Mouse (Mus musculus): ENCODE results near the gene Pnmt. TPM values are rescaled to one million over a fixed set of nuclear protein-coding genes. Genes with fewer than 3 reads are reported as not detected.

Gene Pnmt
- total and polyA plus RNA-seq, 3 experiments, result not detected

DNA sequence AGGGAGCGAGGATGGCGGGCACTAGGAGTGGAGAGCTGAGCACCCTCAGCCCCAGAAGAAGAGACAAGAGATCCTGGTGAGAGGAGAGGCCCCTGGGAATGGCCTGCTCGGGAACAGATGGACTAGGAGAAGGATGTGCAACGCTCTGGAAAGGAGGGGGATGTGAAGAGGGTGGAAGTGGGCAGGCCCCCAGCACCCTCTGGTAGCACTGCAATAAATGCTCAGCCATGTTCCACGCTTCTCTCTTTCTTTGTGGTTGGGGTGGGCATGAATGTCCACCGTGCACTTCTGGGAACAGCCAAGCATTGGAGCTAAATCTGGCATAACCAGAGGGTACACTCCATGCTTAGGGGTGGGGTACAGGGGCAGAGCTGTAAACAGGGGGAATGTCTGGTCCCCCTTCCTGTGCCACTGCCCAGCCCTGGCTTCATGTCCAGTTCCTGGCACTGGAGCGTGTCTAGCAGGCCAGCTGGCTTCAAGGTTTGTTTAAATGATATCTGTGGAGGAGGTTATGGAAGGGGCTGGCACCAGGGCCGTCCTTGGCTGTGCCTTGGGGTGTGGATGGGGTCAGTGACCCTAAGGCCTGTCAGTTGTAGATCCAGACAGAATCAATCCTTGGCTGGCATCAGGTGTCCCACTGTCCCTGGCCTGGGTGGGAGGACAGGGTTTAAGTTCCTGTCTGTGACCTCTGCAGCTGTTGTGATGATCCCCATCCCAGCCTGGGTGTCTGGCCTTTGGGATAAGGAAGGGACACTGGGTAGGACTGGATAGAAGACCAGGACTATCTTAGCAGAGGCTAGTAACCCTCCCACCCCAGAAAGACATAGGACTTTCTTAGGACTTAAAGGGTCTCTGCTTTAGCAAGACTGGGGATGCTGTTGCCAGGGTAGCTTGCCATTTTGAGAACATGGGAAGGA, 1.3 kb upstream of the Pnmt start:
- Histone ChIP-seq H3K4me3 (ENCODE audit: control insufficient read depth in 1 of 2, insufficient read depth in 1 of 2, low read depth in 2 of 2, low read length in 2 of 2) (no peak overlapping the region), H3K9me3 (replicated peaks; ENCODE audit: insufficient read depth, low read length) (no peaks in the 10 kb centered on the region), H3K9ac (ENCODE audit: control insufficient read depth, low read depth, low read length, poor library complexity, severe bottlenecking) (no peak overlapping the region), H3K36me3 (ENCODE audit: control insufficient read depth in 1 of 2, insufficient read depth in 2 of 2, low read length in 2 of 2) (no peaks in the 10 kb centered on the region), H3K4me1 (ENCODE audit: control insufficient read depth in 1 of 2, insufficient read depth in 2 of 2, low read length in 2 of 2) (peaks cover 0 to 7% of the 10 kb centered on the region in 2 experiments; a peak in 2 of 4 replicates), H3K79me2 (ENCODE audit: control insufficient read depth, insufficient read depth, low read length, poor library complexity) (no peaks in the 10 kb centered on the region), H3K27me3 (ENCODE audit: control insufficient read depth in 1 of 2, insufficient read depth in 2 of 2, low read length in 2 of 2) (no peaks in the 10 kb centered on the region), H3K27ac (ENCODE audit: control insufficient read depth, low read depth, low read length) (no peak overlapping the region)
- TF ChIP-seq BHLHE40 (IDR thresholded peaks at IDR 0.05; ENCODE audit: borderline replicate concordance, low read depth, low read length) (no peak), ZMIZ1 (IDR thresholded peaks at IDR 0.05; ENCODE audit: low read depth, low read length) (no peak), RAD21 (IDR thresholded peaks at IDR 0.05; ENCODE audit: low read depth, low read length) (no peak), CTCF (IDR thresholded peaks at IDR 0.05 in 2 of 3, conservative IDR thresholded peaks at IDR 0.05 in 1 of 3; ENCODE audit: control insufficient read depth in 1 of 3, insufficient read depth in 1 of 3, low read depth in 2 of 3, low read length in 3 of 3, poor library complexity in 1 of 3, severe bottlenecking in 1 of 3) (no peak), ZC3H11A (IDR thresholded peaks at IDR 0.05; ENCODE audit: low read depth, low read length) (no peak), MEF2A (IDR thresholded peaks at IDR 0.05; ENCODE audit: extremely low read depth, insufficient replicate concordance, low read depth, low read length, poor library complexity, severe bottlenecking) (no peak), ELF1 (IDR thresholded peaks at IDR 0.05; ENCODE audit: low read depth, low read length) (no peak), GABPA (IDR thresholded peaks at IDR 0.05; ENCODE audit: low read depth, low read length) (no peak), MAFK (IDR thresholded peaks at IDR 0.05; ENCODE audit: borderline replicate concordance, low read depth, low read length) (no peak), TAL1 (IDR thresholded peaks at IDR 0.05; ENCODE audit: low read length) (no peak), RCOR1 (IDR thresholded peaks at IDR 0.05; ENCODE audit: low read depth, low read length) (no peak), E2F4 (IDR thresholded peaks at IDR 0.05; ENCODE audit: borderline replicate concordance, low read depth, low read length) (no peak), KAT2A (conservative IDR thresholded peaks at IDR 0.05; ENCODE audit: low read depth, low read length) (no peak), SMC3 (IDR thresholded peaks at IDR 0.05; ENCODE audit: low read depth, low read length) (no peak), GATA1 (IDR thresholded peaks at IDR 0.05; ENCODE audit: low read depth, low read length) (no peak), SIN3A (IDR thresholded peaks at IDR 0.05; ENCODE audit: low read length) (no peak), EP300 (IDR thresholded peaks at IDR 0.05; ENCODE audit: low read depth in 1 of 2, low read length in 2 of 2) (no peak), ZKSCAN1 (IDR thresholded peaks at IDR 0.05; ENCODE audit: low read depth, low read length) (no peak)
- DNase-seq (ENCODE audit: low read depth, low spot score), result no peak

- Histone ChIP-seq H3K79me2 (ENCODE audit: control insufficient read depth, insufficient read depth, low read length, poor library complexity) (no peaks in the 10 kb centered on the region), H3K4me1 (ENCODE audit: control insufficient read depth in 1 of 2, insufficient read depth in 2 of 2, low read length in 2 of 2) (peaks cover 0 to 8% of the 10 kb centered on the region in 2 experiments; a peak in 2 of 4 replicates), H3K9ac (ENCODE audit: control insufficient read depth, low read depth, low read length, poor library complexity, severe bottlenecking) (no peak overlapping the region), H3K9me3 (replicated peaks; ENCODE audit: insufficient read depth, low read length) (no peaks in the 10 kb centered on the region), H3K27me3 (ENCODE audit: control insufficient read depth in 1 of 2, insufficient read depth in 2 of 2, low read length in 2 of 2) (no peaks in the 10 kb centered on the region), H3K27ac (ENCODE audit: control insufficient read depth, low read depth, low read length) (no peak overlapping the region), H3K4me3 (ENCODE audit: control insufficient read depth in 1 of 2, insufficient read depth in 1 of 2, low read depth in 2 of 2, low read length in 2 of 2) (no peak overlapping the region), H3K36me3 (ENCODE audit: control insufficient read depth in 1 of 2, insufficient read depth in 2 of 2, low read length in 2 of 2) (no peaks in the 10 kb centered on the region)
- TF ChIP-seq JUND (IDR thresholded peaks at IDR 0.05; ENCODE audit: low read depth, low read length) (no peak), CTCF (IDR thresholded peaks at IDR 0.05 in 2 of 3, conservative IDR thresholded peaks at IDR 0.05 in 1 of 3; ENCODE audit: control insufficient read depth in 1 of 3, insufficient read depth in 1 of 3, low read depth in 2 of 3, low read length in 3 of 3, poor library complexity in 1 of 3, severe bottlenecking in 1 of 3) (no peak), SIN3A (IDR thresholded peaks at IDR 0.05; ENCODE audit: low read length) (no peak), USF2 (IDR thresholded peaks at IDR 0.05; ENCODE audit: borderline replicate concordance in 1 of 2, insufficient read depth in 1 of 2, low read depth in 1 of 2, low read length in 2 of 2) (no peak), E2F4 (IDR thresholded peaks at IDR 0.05; ENCODE audit: borderline replicate concordance, low read depth, low read length) (no peak), GABPA (IDR thresholded peaks at IDR 0.05; ENCODE audit: low read depth, low read length) (no peak), EP300 (IDR thresholded peaks at IDR 0.05; ENCODE audit: low read depth in 1 of 2, low read length in 2 of 2) (no peak), TBP (IDR thresholded peaks at IDR 0.05; ENCODE audit: low read depth, low read length) (no peak), KAT2A (conservative IDR thresholded peaks at IDR 0.05; ENCODE audit: low read depth, low read length) (no peak), ZKSCAN1 (IDR thresholded peaks at IDR 0.05; ENCODE audit: low read depth, low read length) (no peak), HCFC1 (IDR thresholded peaks at IDR 0.05; ENCODE audit: low read depth, low read length) (no peak), MEF2A (IDR thresholded peaks at IDR 0.05; ENCODE audit: extremely low read depth, insufficient replicate concordance, low read depth, low read length, poor library complexity, severe bottlenecking) (no peak), POLR2AphosphoS5 (IDR thresholded peaks at IDR 0.05; ENCODE audit: borderline replicate concordance, low read depth, low read length) (no peak), NRF1 (IDR thresholded peaks at IDR 0.05; ENCODE audit: insufficient read depth, low read depth, low read length, poor library complexity, severe bottlenecking) (no peak), MAFK (IDR thresholded peaks at IDR 0.05; ENCODE audit: borderline replicate concordance, low read depth, low read length) (no peak), MXI1 (IDR thresholded peaks at IDR 0.05; ENCODE audit: low read depth, low read length) (no peak), TCF12 (IDR thresholded peaks at IDR 0.05; ENCODE audit: low read depth, low read length) (no peak), GATA1 (IDR thresholded peaks at IDR 0.05; ENCODE audit: low read depth, low read length) (no peak)
- no peak for DNase-seq (ENCODE audit: low read depth, low spot score)
These were observed 346 bp downstream of the Pnmt start for GRCm38 (mm10) chr11:98386596-98386995.

Data from MEL (cell line).